Mouse (Mus musculus) adrenal gland, adult 2 months (tissue): Measurements from ENCODE around the gene Ppm1j. TPM values are rescaled to one million over a fixed set of nuclear protein-coding genes. Genes with fewer than 3 reads are reported as not detected.
"Not testable (repeated sequence)": the region's sequence is repeated elsewhere in the genome, so short reads cannot be mapped to it uniquely, and the experiment has no call there.

ENCODE experiments used
- DNase-seq: peaks from one replicate; pipeline ENCODE4 v3.0.0; 2021
- polyA plus RNA-seq: library from polyadenylated mRNA; depleted of rRNA; stranded (reverse); fragments of >200 nt; gene quantifications from 2 replicates; pipeline ENCODE4 v1.2.3, GENCODE M21; 2012; rRNA removed
- total RNA-seq, 2 experiments: library from RNA; stranded (reverse); gene quantifications; 2 replicates each; pipeline ENCODE4 v1.2.3; 2021

Ppm1j gene
- total and polyA plus RNA-seq, 3 experiments = 5.0 to 13.1 (median 11.6) TPM

- DNase-seq = not testable (repeated sequence)
These were observed 32.4 kb downstream of the Ppm1j start for GRCm38 (mm10) chr3:104813227-104813626.

GRCm38 (mm10) chr3:104814746-104815145, 33.9 kb downstream of the Ppm1j start:
- DNase-seq = no peak

GRCm38 (mm10) chr3:104815346-104815745, 34.5 kb downstream of the Ppm1j start:
- DNase-seq = no peak

GRCm38 (mm10) chr3:104816130-104816529, 35.3 kb downstream of the Ppm1j start:
- DNase-seq = no peak

- DNase-seq = peak; percentile 78
These were observed 36.7 kb downstream of the Ppm1j start for GRCm38 (mm10) chr3:104817481-104817990.

GRCm38 (mm10) chr3:104817991-104818748, 37.3 kb downstream of the Ppm1j start, which contains the start of gene Mov10:
TSS of gene Mov10 (minus strand) at chr3:104818563.
- peak; percentile 81 for DNase-seq

GRCm38 (mm10) chr3:104818749-104819134, 37.9 kb downstream of the Ppm1j start:
- DNase-seq = no peak

- no peak for DNase-seq
These were observed 39.6 kb downstream of the Ppm1j start for GRCm38 (mm10) chr3:104820426-104820825.

GRCm38 (mm10) chr3:104822413-104822812, 41.6 kb downstream of the Ppm1j start:
- DNase-seq = no peak

Other genes starting within 250 kb of the Ppm1j start
- gene Slc16a1, start 142.4 kb upstream of the Ppm1j start, total RNA-seq = 10 to 100 TPM; 51.5 to 60.9 TPM
- 18.4 and 29.5 TPM in 2 replicates for gene Slc16a1, start 142.4 kb upstream of the Ppm1j start, polyA plus RNA-seq
- 1 to 10 TPM in 1 of 2 experiments, under 1 TPM in 1; 0.43 to 1.3 TPM for gene Fam19a3, start 784 bp downstream of the Ppm1j start, total RNA-seq
- 0.46 and 2.1 TPM in 2 replicates for gene Fam19a3, start 784 bp downstream of the Ppm1j start, polyA plus RNA-seq
- gene Rhoc, start 7.3 kb downstream of the Ppm1j start, total RNA-seq = 100 to 1,000 TPM; 128 to 132 TPM
- gene Rhoc, start 7.3 kb downstream of the Ppm1j start, polyA plus RNA-seq = 61.3 and 69.7 TPM in 2 replicates
- gene Mov10, start 37.5 kb downstream of the Ppm1j start, total RNA-seq = 10 to 100 TPM; 16.7 to 18.9 TPM
- 13.2 and 15.3 TPM in 2 replicates for gene Mov10, start 37.5 kb downstream of the Ppm1j start, polyA plus RNA-seq
- gene St7l, start 82.9 kb downstream of the Ppm1j start, total RNA-seq = 10 to 100 TPM; 54.0 to 59.4 TPM
- gene St7l, start 82.9 kb downstream of the Ppm1j start, polyA plus RNA-seq = 8.3 and 9.6 TPM in 2 replicates
- gene Capza1, start 83.4 kb downstream of the Ppm1j start, total RNA-seq = 100 to 1,000 TPM in 1 of 2 experiments, 10 to 100 TPM in 1; 77.7 to 109 TPM
- 5.8 and 7.3 TPM in 2 replicates for gene Capza1, start 83.4 kb downstream of the Ppm1j start, polyA plus RNA-seq
- 10 to 100 TPM; 16.5 to 25.9 TPM for gene Wnt2b, start 180.9 kb downstream of the Ppm1j start, total RNA-seq
- gene Wnt2b, start 180.9 kb downstream of the Ppm1j start, polyA plus RNA-seq = 17.6 and 20.1 TPM in 2 replicates